Mouse (Mus musculus) fat pad, adult 2 months (tissue): Measurements from ENCODE around the gene Mb21d2.

Source experiments
- DNase-seq: peaks from one replicate; pipeline ENCODE4 v3.0.0-alpha.2; 2011; ENCODE audit warnings: low read depth, low spot score; ENCODE audit errors: extremely low read depth

The Mb21d2 gene

GRCm38 (mm10) chr16:28793115-28793514 lies 136.4 kb downstream of the Mb21d2 start:
- no peak for DNase-seq
